9 mouse cellular contexts compared by ENCODE assay signal in genomic region chr12:71972619-71973266, GRCm38 (mm10).
DNase-seq lines count a peak whose midpoint lies in the region; ATAC-seq and TF ChIP-seq lines count a peak whose summit lies in the region.
"Had no signal": no experiment of that assay in that cellular context is flagged by ENCODE, and none has a peak within 500 bp of the region (broad histone marks: within the 10 kb centered on the region; RNA-seq: fewer than 3 reads in every experiment).

No protein-coding gene starts in this region.

- intact Hi-C loops in heart, adult 2 months (cut with DNase I): no loop called here
- intact Hi-C loops in heart, postnatal 36 days (cut with DNase I): no loop called here

- 70% methylated on average over 12 of the region's 12 CpGs for WGBS in heart, adult 2 months
- WGBS in intestine, embryonic 15.5 days: 59% methylated on average over 12 of the region's 12 CpGs
- WGBS in hindbrain, embryonic 13.5 days: 85% methylated on average over 12 of the region's 12 CpGs

- TF ChIP-seq POLR2A in heart, adult 2 months (IDR thresholded peaks at IDR 0.05; ENCODE audit: insufficient read depth, low read depth, low read length): no peak

- H3K27me3 ChIP-seq in heart, adult 2 months (ENCODE audit: control insufficient read depth, insufficient read depth, low read length): no peaks in the 10 kb centered on the region
- H3K27me3 ChIP-seq in intestine, embryonic 15.5 days (replicated peaks): no peaks in the 10 kb centered on the region
- H3K27me3 ChIP-seq in hindbrain, embryonic 13.5 days: no peaks in the 10 kb centered on the region

- peak overlapping the region; percentile 42 for H3K27ac ChIP-seq in heart, adult 2 months
- H3K27ac ChIP-seq in intestine, embryonic 15.5 days: peak overlapping the region; percentile 58
- H3K27ac ChIP-seq in hindbrain, embryonic 13.5 days: no peak overlapping the region

- H3K36me3 ChIP-seq in heart, adult 2 months (ENCODE audit: control insufficient read depth, insufficient read depth, low read length): peaks cover 42% of the 10 kb centered on the region
- no peaks in the 10 kb centered on the region; the same call in 1 of the 2 replicates for H3K36me3 ChIP-seq in intestine, embryonic 15.5 days
- H3K36me3 ChIP-seq in hindbrain, embryonic 13.5 days: peaks cover 77% of the 10 kb centered on the region

- H3K9ac ChIP-seq in heart, adult 2 months (ENCODE audit: low read depth, low read length): no peak overlapping the region; the same call in 1 of the 2 replicates
- no peak overlapping the region; the same call in 1 of the 2 replicates for H3K9ac ChIP-seq in intestine, embryonic 15.5 days
- H3K9ac ChIP-seq in hindbrain, embryonic 13.5 days: no peak overlapping the region

- no peaks in the 10 kb centered on the region for H3K9me3 ChIP-seq in intestine, embryonic 15.5 days
- H3K9me3 ChIP-seq in hindbrain, embryonic 13.5 days: no peaks in the 10 kb centered on the region

- peak; percentile 52 for ATAC-seq in intestine, embryonic 15.5 days
- no peak for ATAC-seq in hindbrain, embryonic 13.5 days (ENCODE audit: low FRiP score)

- H3K79me2 ChIP-seq in heart, adult 2 months (replicated peaks; ENCODE audit: control insufficient read depth, insufficient read depth, low read length): no peaks in the 10 kb centered on the region

- peaks cover 25% of the 10 kb centered on the region for H3K4me1 ChIP-seq in heart, adult 2 months (ENCODE audit: control insufficient read depth, insufficient read depth, low read length)
- peaks cover 28% of the 10 kb centered on the region for H3K4me1 ChIP-seq in intestine, embryonic 15.5 days (replicated peaks)
- H3K4me1 ChIP-seq in hindbrain, embryonic 13.5 days (replicated peaks): peaks cover 31% of the 10 kb centered on the region

- TF ChIP-seq EP300 in heart, adult 2 months (IDR thresholded peaks at IDR 0.05; ENCODE audit: insufficient read depth, low read depth, low read length): no peak

- no peak overlapping the region for H3K4me3 ChIP-seq in heart, adult 2 months
- no peak overlapping the region for H3K4me3 ChIP-seq in intestine, embryonic 15.5 days (replicated peaks)
- H3K4me3 ChIP-seq in hindbrain, embryonic 13.5 days: no peak overlapping the region

- no peak overlapping the region for H3K4me2 ChIP-seq in intestine, embryonic 15.5 days (replicated peaks)
- no peak overlapping the region for H3K4me2 ChIP-seq in hindbrain, embryonic 13.5 days

- peak in 1 of 2 experiments; percentile 66 for DNase-seq in heart, adult 2 months
- no peak for DNase-seq in heart, postnatal 36 days
- peak; percentile 37 for DNase-seq in ovary, postnatal 36 days (ENCODE audit: low spot score)
- no peak for DNase-seq in ovary, postnatal 14 days (ENCODE audit: low spot score)
- DNase-seq in testis, postnatal 14 days (ENCODE audit: low spot score): peak; percentile 36
- DNase-seq in thymus, postnatal 0 days (ENCODE audit: low spot score): no peak
- DNase-seq: thymus, adult 2 months had no signal

- TF ChIP-seq CTCF in heart, adult 2 months (IDR thresholded peaks at IDR 0.05): no peak

Comparison
In these comparisons a context has a peak if more than half of its experiments do, and no peak if none do; other contexts are left out.
1. DNase-seq: peak in ovary, postnatal 36 days (single experiment) and testis, postnatal 14 days (single experiment); none in heart, postnatal 36 days (0 of 2), ovary, postnatal 14 days (single experiment) and thymus, postnatal 0 days (single experiment).